Mouse (Mus musculus): ENCODE measurements at regions not wholly inside any gene's neighbourhood (a gene's known extent, or its start where the extent isn't known, plus 50 kb on each side); places are given as distances from the start of the nearest gene placed in this dataset.
A peak's percentile ranks its signal among the peaks of the same experiment; 100 is the strongest.

- no peaks in the 10 kb centered on the region for H3K36me3 ChIP-seq
- H3K4me3 ChIP-seq = no peak overlapping the region
- peaks cover 11% of the 10 kb centered on the region; the same call in 1 of the 2 replicates for H3K27me3 ChIP-seq (ENCODE audit: low read depth, poor library complexity, severe bottlenecking)
- H3K27ac ChIP-seq (replicated peaks) = no peak overlapping the region
- peaks cover 7% of the 10 kb centered on the region; the same call in 1 of the 2 replicates for H3K4me1 ChIP-seq
- no peaks in the 10 kb centered on the region for H3K9me3 ChIP-seq (replicated peaks)
- DNase-seq (ENCODE audit: low spot score) = no peak
- WGBS = 89% methylated on average over 3 of the region's 3 CpGs
Measured at GRCm38 (mm10) chr2:117930895-117931537, 180.7 kb upstream of the Thbs1 start.

- 86% methylated on average over 6 of the region's 6 CpGs for WGBS
- no peak for DNase-seq (ENCODE audit: low spot score)
- H3K4me3 ChIP-seq = no peak overlapping the region
- no peaks in the 10 kb centered on the region for H3K27me3 ChIP-seq (ENCODE audit: low read depth, poor library complexity, severe bottlenecking)
- peaks cover 44% of the 10 kb centered on the region for H3K4me1 ChIP-seq
- no peaks in the 10 kb centered on the region for H3K9me3 ChIP-seq (replicated peaks)
- no peaks in the 10 kb centered on the region for H3K36me3 ChIP-seq
- no peak overlapping the region for H3K27ac ChIP-seq (replicated peaks)
Measured at GRCm38 (mm10) chr2:117936590-117936989, 175.1 kb upstream of the Thbs1 start.

GRCm38 (mm10) chr2:117938283-117939049 is 173.2 kb upstream of the Thbs1 start:
- 29% methylated on average over 12 of the region's 12 CpGs for WGBS
- Histone ChIP-seq H3K36me3 (no peaks in the 10 kb centered on the region), H3K27ac (replicated peaks) (peak overlapping the region; percentile 79), H3K4me3 (peak overlapping the region; percentile 26), H3K4me1 (peaks cover 44% of the 10 kb centered on the region), H3K9me3 (replicated peaks) (no peaks in the 10 kb centered on the region), H3K27me3 (ENCODE audit: low read depth, poor library complexity, severe bottlenecking) (no peaks in the 10 kb centered on the region)
- peak; percentile 60 for DNase-seq (ENCODE audit: low spot score)

GRCm38 (mm10) chr2:117941517-117942096 is 170.1 kb upstream of the Thbs1 start:
- DNase-seq (ENCODE audit: low spot score) = no peak
- H3K4me1 ChIP-seq = peaks cover 37% of the 10 kb centered on the region
- no peak overlapping the region; the same call in 1 of the 2 replicates for H3K27ac ChIP-seq (replicated peaks)
- no peaks in the 10 kb centered on the region for H3K36me3 ChIP-seq
- WGBS = 62% methylated on average over 6 of the region's 6 CpGs
- no peaks in the 10 kb centered on the region for H3K27me3 ChIP-seq (ENCODE audit: low read depth, poor library complexity, severe bottlenecking)
- no peaks in the 10 kb centered on the region for H3K9me3 ChIP-seq (replicated peaks)
- no peak overlapping the region for H3K4me3 ChIP-seq

DNA sequence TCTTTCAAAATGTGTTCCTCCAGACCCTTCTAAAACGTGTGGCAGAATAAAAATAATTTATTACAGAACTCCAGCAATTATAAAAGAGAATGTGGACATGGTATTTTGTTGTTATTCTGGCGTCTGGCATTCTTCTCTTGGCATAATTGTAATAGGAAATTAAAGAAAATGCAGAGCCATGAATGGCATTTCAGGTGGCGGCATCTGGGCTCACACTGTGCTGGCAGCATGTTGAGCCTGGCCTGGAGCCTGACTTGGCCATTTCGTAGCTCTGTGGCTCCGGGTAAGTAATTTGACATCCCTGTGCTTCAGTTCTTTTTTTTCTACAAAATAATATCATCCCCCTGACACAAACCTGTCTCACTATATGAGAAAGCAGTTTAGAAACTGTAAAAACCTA is 168.0 kb upstream of the Thbs1 start:
- no peaks in the 10 kb centered on the region for H3K9me3 ChIP-seq (replicated peaks)
- WGBS = 87% methylated on average over 5 of the region's 5 CpGs
- H3K27ac ChIP-seq (replicated peaks) = no peak overlapping the region
- H3K4me1 ChIP-seq = peaks cover 21% of the 10 kb centered on the region
- no peaks in the 10 kb centered on the region for H3K27me3 ChIP-seq (ENCODE audit: low read depth, poor library complexity, severe bottlenecking)
- no peak for DNase-seq (ENCODE audit: low spot score)
- H3K4me3 ChIP-seq = no peak overlapping the region
- no peaks in the 10 kb centered on the region for H3K36me3 ChIP-seq

GRCm38 (mm10) chr2:117944325-117944724 is 167.4 kb upstream of the Thbs1 start:
- DNase-seq (ENCODE audit: low spot score) = no peak
- Histone ChIP-seq H3K4me1 (peaks cover 15% of the 10 kb centered on the region), H3K27ac (replicated peaks) (no peak overlapping the region), H3K36me3 (no peaks in the 10 kb centered on the region), H3K9me3 (replicated peaks) (no peaks in the 10 kb centered on the region), H3K27me3 (ENCODE audit: low read depth, poor library complexity, severe bottlenecking) (no peaks in the 10 kb centered on the region), H3K4me3 (no peak overlapping the region)
- WGBS = 94% methylated on average over 1 of the region's 1 CpGs

- H3K27ac ChIP-seq (replicated peaks) = no peak overlapping the region
- 91% methylated on average over 2 of the region's 2 CpGs for WGBS
- no peak for DNase-seq (ENCODE audit: low spot score)
- no peaks in the 10 kb centered on the region for H3K9me3 ChIP-seq (replicated peaks)
- no peaks in the 10 kb centered on the region for H3K36me3 ChIP-seq
- H3K4me1 ChIP-seq = peaks cover 8% of the 10 kb centered on the region
- no peak overlapping the region for H3K4me3 ChIP-seq
- no peaks in the 10 kb centered on the region for H3K27me3 ChIP-seq (ENCODE audit: low read depth, poor library complexity, severe bottlenecking)
Measured at GRCm38 (mm10) chr2:117944942-117945341, 166.7 kb upstream of the Thbs1 start.

DNA sequence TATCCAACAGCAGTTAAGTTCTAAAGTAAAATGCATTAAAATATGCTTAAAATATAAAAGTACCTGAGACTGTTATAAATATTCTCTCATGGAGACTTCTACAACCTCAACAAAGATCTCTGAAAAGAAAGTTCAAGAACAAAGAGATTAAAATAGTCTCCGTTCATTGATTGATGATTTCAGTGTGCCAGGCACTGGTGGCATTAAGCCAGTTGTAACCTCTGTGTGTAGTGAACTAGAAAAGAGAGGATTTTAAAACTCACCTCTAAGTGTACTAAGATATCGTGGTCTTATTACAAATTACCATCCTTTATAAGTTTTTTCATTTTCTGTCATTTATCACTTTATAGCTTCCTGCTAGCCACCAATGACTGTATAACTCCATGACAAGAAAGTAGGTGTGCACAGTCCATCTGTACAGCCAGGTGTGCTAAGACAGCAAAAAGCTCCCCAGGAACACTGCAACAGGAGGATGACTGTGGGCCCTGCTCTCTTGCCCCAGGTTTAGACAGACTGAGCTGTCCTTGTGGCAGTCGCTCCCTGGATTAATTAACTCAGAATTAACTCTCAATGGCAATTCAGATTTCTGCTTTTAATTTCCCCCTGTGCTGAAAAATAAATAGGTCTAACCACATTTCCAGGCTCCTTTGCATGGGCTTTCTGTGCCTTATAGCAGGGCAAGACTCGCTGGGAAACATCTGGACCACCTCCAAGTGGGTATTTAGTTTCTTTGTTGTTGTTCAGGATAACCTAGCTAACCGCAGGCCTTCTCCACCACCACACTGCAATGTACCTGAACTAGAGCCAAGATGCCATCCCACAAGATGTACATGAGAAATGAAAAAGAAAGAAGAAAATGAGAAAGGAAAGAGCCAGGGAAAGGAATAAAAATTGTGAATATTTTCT is 161.0 kb upstream of the Thbs1 start:
- 74% methylated on average over 5 of the region's 5 CpGs for WGBS

GRCm38 (mm10) chr2:117951337-117951718 is 160.3 kb upstream of the Thbs1 start:
- DNase-seq (ENCODE audit: low spot score) = no peak
- WGBS = 66% methylated on average over 2 of the region's 2 CpGs
- H3K4me3 ChIP-seq = no peak overlapping the region

More for the DNA sequence above, 161.0 kb upstream of the Thbs1 start:
- DNase-seq (ENCODE audit: low spot score) = no peak
- Histone ChIP-seq H3K27me3 (ENCODE audit: low read depth, poor library complexity, severe bottlenecking) (no peaks in the 10 kb centered on the region), H3K4me1 (peaks cover 3% of the 10 kb centered on the region; the same call in 1 of the 2 replicates), H3K4me3 (no peak overlapping the region), H3K9me3 (replicated peaks) (no peaks in the 10 kb centered on the region), H3K27ac (replicated peaks) (no peak overlapping the region), H3K36me3 (no peaks in the 10 kb centered on the region)

DNA sequence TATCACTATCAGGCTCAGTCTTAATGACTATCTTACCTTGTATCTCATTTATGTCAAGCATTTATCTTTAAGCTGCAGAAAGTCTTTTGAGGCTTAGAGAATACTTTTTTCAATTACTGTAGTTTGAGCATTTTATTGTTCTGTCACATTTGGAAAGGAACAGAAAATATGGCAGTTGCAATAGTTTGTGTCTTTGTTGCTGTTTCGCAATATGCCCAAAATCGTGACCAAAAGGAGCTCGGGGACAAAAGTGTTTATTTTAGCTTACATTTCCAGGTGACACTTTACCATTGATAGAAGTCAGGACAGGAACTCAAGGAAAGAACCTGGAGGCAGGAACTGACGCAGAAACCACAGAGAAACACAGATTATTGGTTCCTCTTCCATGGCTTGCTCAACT is 152.9 kb upstream of the Thbs1 start:
- Histone ChIP-seq H3K27me3 (ENCODE audit: low read depth, poor library complexity, severe bottlenecking) (no peaks in the 10 kb centered on the region), H3K4me3 (no peak overlapping the region), H3K9me3 (replicated peaks) (no peaks in the 10 kb centered on the region), H3K36me3 (no peaks in the 10 kb centered on the region), H3K4me1 (no peaks in the 10 kb centered on the region), H3K27ac (replicated peaks) (no peak overlapping the region)
- no peak for DNase-seq (ENCODE audit: low spot score)
- WGBS = 91% methylated on average over 4 of the region's 4 CpGs

More at GRCm38 (mm10) chr2:117951337-117951718, 160.3 kb upstream of the Thbs1 start:
- Histone ChIP-seq H3K27me3 (ENCODE audit: low read depth, poor library complexity, severe bottlenecking) (no peaks in the 10 kb centered on the region), H3K4me1 (peaks cover 3% of the 10 kb centered on the region; the same call in 1 of the 2 replicates), H3K27ac (replicated peaks) (no peak overlapping the region), H3K9me3 (replicated peaks) (no peaks in the 10 kb centered on the region), H3K36me3 (no peaks in the 10 kb centered on the region)

DNA sequence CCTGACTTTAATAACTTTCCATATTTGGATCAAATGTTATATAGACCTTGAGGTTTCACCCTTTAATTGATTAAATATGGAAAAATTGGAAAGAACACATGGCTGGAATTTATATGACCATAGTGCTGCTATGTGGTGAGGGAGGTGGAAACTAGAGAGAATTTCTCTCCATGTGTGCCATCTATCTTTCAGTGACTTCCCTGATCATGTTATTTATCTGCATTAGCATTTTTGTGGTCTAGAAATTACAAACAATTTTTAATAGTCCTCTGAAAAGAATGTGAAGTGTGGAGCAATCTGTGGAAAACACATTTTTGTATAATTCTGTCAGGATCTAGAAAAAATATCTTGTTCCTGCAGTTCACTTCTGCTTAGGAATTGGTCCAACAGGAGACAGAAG is 152.2 kb upstream of the Thbs1 start:
- H3K27me3 ChIP-seq (ENCODE audit: low read depth, poor library complexity, severe bottlenecking) = no peaks in the 10 kb centered on the region
- no peaks in the 10 kb centered on the region for H3K4me1 ChIP-seq
- H3K27ac ChIP-seq (replicated peaks) = no peak overlapping the region
- H3K9me3 ChIP-seq (replicated peaks) = no peaks in the 10 kb centered on the region
- DNase-seq (ENCODE audit: low spot score) = no peak
- no peak overlapping the region for H3K4me3 ChIP-seq
- no peaks in the 10 kb centered on the region for H3K36me3 ChIP-seq

DNA sequence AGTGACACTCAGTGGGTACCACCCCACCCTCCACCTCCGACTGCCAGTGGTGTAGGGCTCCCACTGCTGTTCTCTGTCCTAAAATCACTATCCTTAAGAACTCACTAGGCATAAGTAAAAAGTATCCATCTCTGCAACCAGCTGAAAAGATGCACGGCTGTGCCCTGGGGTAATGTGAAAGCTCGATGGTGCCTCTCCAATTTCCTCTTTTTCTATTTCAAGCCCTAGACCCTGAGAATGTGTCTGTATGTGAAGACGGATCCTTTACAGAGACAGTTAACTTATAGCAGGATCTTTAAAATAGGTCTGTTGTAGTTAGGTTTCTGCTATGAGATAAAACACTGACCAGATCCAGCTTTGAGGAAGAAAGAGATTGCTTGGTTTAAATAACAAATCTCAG is 149.1 kb upstream of the Thbs1 start:
- H3K4me3 ChIP-seq = no peak overlapping the region
- no peak overlapping the region for H3K27ac ChIP-seq (replicated peaks)
- 85% methylated on average over 4 of the region's 4 CpGs for WGBS
- no peaks in the 10 kb centered on the region for H3K27me3 ChIP-seq (ENCODE audit: low read depth, poor library complexity, severe bottlenecking)
- H3K4me1 ChIP-seq = no peaks in the 10 kb centered on the region
- no peak for DNase-seq (ENCODE audit: low spot score)
- H3K9me3 ChIP-seq (replicated peaks) = no peaks in the 10 kb centered on the region
- no peaks in the 10 kb centered on the region for H3K36me3 ChIP-seq

Data from midbrain, embryonic 10.5 days (tissue).